Mouse (Mus musculus) urinary bladder, adult 18-20 months (tissue): Measurements from ENCODE around the gene Fads3.

Experiments
- DNase-seq, 2 experiments: peaks; one replicate each; pipeline ENCODE4 v3.0.0; 2022; ENCODE audit warnings: low spot score in 2 of 2, mixed read lengths in 2 of 2

The Fads3 gene

GRCm38 (mm10) chr19:10050438-10050837, 9.1 kb downstream of the Fads3 start:
- no peak for DNase-seq

- DNase-seq, result no peak
Observed at GRCm38 (mm10) chr19:10052698-10053097, 11.3 kb downstream of the Fads3 start.

- no peak for DNase-seq
Observed at GRCm38 (mm10) chr19:10053692-10054260, 12.4 kb downstream of the Fads3 start.

GRCm38 (mm10) chr19:10054361-10055075, 13.1 kb downstream of the Fads3 start:
- no peak for DNase-seq

- no peak for DNase-seq
Observed at GRCm38 (mm10) chr19:10055261-10055660, 13.9 kb downstream of the Fads3 start.

GRCm38 (mm10) chr19:10055783-10056660, 14.7 kb downstream of the Fads3 start:
- no peak for DNase-seq

- no peak for DNase-seq
Observed at GRCm38 (mm10) chr19:10056686-10057085, 15.3 kb downstream of the Fads3 start.

GRCm38 (mm10) chr19:10057486-10058351, 16.4 kb downstream of the Fads3 start:
- no peak for DNase-seq

GRCm38 (mm10) chr19:10058352-10058825, 17.0 kb downstream of the Fads3 start:
- no peak for DNase-seq

GRCm38 (mm10) chr19:10058876-10059427, 17.6 kb downstream of the Fads3 start:
- no peak for DNase-seq

- DNase-seq, result peak; percentile 26 to 79
Observed at GRCm38 (mm10) chr19:10059911-10060567, 18.7 kb downstream of the Fads3 start.

GRCm38 (mm10) chr19:10060783-10061590, 19.6 kb downstream of the Fads3 start:
- DNase-seq, result no peak

GRCm38 (mm10) chr19:10061624-10062023, 20.3 kb downstream of the Fads3 start:
- DNase-seq, result no peak

GRCm38 (mm10) chr19:10062292-10062691, 20.9 kb downstream of the Fads3 start:
- no peak for DNase-seq

- no peak for DNase-seq
Observed at GRCm38 (mm10) chr19:10062862-10063261, 21.5 kb downstream of the Fads3 start.

GRCm38 (mm10) chr19:10064173-10065012, 23.0 kb downstream of the Fads3 start:
- no peak for DNase-seq

GRCm38 (mm10) chr19:10065465-10066188, 24.3 kb downstream of the Fads3 start:
- DNase-seq, result no peak

GRCm38 (mm10) chr19:10066189-10066500, 24.8 kb downstream of the Fads3 start:
- DNase-seq, result no peak
